Mouse (Mus musculus): ENCODE measurements around the gene Vmn2r100.

The Vmn2r100 gene

GRCm38 (mm10) chr17:19504432-19504831 is at the start of gene Vmn2r100:
Vmn2r100 (plus strand) TSS chr17:19504732.
- no peak for DNase-seq (ENCODE audit: low spot score)

GRCm38 (mm10) chr17:19482866-19483265 is 21.7 kb upstream of the Vmn2r100 start:
- DNase-seq (ENCODE audit: low spot score): no peak

- DNase-seq (ENCODE audit: low spot score): no peak
Measured at GRCm38 (mm10) chr17:19576927-19577326, 72.4 kb downstream of the Vmn2r100 start, which contains the start of gene Vmn2r101. Vmn2r101 (plus strand) TSS chr17:19577227.

Data from c-Kit-positive CD71-positive TER-119-positive erythroid progenitor cells, embryonic 14.5 days (primary cell).